Mouse (Mus musculus): ENCODE measurements around the gene Sf3b5. TPM values are rescaled to one million over a fixed set of nuclear protein-coding genes. Genes with fewer than 3 reads are reported as not detected.
A peak's percentile ranks its signal among the peaks of the same experiment; 100 is the strongest.
"Not testable (repeated sequence)": the region's sequence is repeated elsewhere in the genome, so short reads cannot be mapped to it uniquely, and the experiment has no call there.

Gene Sf3b5
- total RNA-seq, 2 experiments from 2014 or later, result 9.2 to 9.6 TPM

DNA sequence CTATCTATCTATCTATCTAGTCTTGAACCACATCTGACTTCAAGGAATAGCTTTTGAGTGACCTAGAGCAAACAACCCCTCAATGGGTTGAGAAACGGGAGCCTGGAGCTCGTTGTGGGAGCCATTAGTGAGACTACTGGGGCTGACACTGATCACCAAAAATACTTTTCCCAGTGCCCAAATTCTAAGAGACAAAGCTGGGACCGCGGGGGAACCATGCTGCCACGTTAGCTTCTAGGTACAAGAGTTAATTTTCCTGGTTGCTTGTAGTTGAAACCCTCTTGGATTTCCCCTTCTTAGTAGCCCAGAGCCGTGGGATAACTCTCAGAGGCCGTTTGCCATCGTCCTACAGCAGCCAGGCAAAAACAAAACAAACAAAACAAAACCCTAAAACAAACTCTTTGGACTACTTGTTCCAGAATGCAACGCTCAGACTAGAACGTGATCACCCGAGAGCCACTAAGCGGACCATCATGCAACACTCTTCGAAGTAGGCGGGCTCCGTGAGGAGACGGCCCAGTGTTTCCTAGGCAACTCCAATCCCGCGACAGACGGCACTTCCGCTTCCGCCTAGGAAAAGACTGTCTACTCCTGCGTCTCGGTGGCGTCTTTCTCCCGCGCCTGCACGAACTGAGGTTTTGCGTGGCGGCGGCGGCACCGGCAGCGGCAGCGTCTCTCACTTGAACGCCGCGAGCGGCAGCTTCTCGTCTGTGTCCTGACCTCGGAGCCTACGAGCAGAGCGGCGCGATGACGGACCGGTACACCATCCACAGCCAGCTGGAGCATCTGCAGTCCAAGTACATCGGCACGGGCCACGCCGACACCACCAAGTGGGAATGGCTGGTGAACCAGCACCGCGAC, 3.0 kb downstream of the Sf3b5 start:
- peak; percentile 94 for DNase-seq

DNA sequence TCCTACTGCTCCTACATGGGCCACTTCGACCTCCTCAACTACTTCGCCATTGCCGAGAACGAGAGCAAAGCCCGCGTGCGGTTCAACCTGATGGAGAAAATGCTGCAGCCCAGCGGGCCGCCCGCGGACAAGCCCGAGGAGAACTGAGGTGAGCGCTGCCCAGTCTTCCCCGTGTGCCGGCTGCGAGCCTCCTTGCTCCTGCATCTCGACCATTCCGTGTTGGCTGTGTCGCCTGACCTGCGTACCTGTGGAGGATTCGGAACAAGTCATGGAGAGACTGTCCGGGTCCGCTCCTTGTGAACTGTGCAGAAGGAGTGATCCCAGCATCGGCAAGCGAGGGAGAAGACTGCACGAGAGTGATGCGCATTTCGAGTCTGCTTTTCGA, 3.6 kb downstream of the Sf3b5 start:
- DNase-seq, result no peak

DNA sequence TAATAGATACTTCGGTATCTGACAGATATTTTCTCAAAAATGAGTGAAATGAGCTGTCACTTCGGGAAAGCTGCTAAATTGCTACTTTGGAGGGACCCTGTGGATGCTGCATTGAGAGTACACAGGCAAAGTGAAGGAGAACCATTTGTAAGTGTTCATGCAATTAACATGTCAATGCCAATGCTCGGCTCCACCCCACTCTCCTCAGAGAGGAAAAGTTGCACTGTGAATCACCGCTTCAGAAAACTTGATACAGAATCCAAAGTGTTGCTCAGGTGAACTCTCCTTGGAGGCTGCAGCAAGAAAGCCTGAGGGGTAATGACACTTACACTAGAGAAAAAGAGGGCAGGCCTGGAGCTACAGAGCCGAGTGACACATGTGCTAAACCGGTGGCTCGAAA, 8.9 kb downstream of the Sf3b5 start:
- DNase-seq, result no peak

DNA sequence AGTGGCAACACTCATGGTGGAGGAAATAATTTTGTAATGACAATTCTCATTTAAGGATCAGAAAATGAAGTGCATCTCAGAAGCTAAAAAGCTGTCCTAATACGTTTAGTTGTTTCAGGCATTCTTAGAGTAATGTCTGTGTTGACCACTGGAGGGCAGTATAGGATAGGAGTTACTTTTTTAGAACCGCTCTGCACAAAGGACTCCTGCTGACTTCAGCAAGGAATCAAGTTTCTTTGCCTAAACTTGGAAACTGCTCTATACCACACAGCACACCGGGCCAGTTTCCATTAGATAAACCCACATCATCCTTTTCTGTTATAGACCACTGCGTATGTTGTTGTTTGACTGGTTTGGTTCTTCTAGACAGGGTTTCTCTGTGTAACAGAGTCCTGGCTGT, 11.4 kb downstream of the Sf3b5 start:
- peak; percentile 69 for DNase-seq

DNA sequence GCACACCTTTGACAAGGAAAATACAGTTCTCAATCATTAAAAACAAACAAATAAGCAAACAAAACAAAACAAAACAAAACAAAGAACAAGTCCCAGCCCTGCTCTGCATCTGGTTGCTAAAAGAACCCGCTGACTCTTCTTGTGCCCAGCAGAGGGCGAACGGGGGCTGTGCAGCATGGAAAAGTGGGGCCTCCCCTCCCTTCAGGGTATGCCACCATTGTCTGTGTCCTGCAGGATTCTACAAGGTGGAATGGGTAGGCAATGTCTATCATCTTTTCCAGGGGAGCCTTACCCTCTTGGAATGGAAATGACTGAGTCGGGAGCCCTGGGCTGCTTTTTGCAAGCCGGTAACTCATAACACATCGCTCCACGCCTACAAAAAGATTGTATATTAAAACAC, 13.4 kb downstream of the Sf3b5 start:
- DNase-seq, result peak; percentile 46

DNA sequence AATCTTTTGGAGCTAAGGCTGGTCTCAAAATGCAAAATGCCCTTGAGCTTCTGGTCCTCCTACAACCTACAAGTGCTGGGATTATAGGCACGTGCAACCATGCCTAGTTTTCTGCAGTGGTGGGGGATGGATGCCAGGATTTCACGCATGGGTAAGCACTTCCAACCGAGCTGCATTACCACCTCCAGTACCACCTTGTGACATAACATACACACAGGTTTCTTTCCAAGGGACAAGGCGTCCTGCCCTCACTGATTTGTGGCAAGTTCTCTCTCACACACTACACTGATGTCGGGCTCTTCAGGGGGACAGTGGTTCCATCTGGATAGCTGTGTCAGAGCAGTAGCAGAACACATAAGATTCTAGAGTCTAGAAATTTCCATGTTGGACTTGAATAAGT, 13.9 kb downstream of the Sf3b5 start:
- no peak for DNase-seq

DNA sequence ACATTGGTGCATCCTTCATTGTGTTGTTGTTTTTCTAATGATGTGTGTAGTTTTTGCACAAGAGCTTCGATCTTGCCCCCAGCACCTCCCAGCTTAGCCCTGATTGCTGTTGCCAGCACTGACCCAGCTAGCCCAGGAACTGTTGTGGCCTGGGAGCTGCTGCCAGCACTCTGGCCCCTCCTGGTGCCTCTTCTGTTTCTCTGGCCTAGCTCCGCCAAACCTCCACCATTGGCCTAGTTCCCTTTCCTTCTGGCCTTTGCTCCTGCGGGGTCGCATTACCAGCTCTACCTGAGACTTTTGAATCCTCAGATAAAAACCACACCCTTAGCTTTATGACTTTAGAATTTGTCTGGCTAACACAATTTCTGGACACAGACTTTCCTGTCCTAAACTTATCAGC, 17.0 kb downstream of the Sf3b5 start:
- no peak for DNase-seq

DNA sequence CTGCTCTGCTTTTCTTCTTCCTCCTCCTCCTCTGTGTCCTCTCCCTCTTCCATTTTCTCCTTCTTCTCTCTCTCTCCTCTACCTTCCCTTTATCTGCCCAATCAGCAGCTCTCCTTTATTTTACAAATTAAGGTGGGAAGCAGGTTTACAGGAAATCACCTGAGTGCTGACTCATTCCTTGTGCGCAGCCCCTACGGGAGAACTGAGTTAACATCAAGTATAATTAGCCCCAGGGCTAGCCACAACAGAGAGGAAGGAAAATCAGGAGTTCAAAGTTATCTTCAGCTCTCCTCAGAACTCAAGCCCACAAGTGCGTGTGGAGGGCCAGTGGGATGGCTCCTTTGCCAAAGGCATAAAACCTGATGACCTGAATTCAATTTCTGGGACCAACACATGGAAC, 18.8 kb downstream of the Sf3b5 start:
- DNase-seq, result not testable (repeated sequence)

DNA sequence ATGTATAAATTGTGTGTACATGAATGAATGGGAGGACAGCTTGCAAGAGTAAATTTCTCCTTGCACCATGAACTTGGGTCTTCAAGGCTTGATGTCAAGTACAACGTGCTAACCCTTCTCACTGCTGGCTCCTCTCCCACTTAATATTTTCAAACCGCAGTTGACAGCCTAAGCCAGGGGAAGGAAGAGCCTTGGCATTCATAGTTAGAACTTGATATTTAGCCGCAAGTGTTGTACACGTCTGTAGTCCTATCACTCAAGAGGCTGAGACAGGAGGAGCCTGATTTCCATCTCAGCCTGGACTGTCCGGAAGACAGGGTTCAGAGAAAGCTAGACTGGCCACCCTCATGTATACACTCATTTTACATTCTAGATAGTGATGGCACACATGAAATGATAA, 22.6 kb downstream of the Sf3b5 start:
- no peak for DNase-seq

DNA sequence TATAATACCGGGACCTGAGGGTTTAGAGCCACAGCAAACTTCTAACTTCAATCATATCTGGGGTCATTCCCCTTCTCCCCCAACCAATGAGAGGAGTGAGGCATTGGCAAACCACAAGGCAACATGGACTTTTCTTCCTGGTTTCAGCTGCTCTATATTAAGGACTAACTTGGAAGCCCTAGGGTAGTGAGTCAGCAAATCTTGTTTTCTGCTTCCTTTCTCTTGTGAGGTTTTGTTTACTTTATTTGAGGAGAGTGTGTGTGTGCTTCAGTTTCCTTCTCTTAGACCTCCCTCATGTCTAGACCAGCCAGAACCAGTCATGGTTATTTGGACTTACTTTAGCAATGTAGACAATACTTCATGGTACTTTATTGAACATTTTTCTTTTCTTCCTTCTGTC, 23.1 kb downstream of the Sf3b5 start:
- DNase-seq, result no peak

DNA sequence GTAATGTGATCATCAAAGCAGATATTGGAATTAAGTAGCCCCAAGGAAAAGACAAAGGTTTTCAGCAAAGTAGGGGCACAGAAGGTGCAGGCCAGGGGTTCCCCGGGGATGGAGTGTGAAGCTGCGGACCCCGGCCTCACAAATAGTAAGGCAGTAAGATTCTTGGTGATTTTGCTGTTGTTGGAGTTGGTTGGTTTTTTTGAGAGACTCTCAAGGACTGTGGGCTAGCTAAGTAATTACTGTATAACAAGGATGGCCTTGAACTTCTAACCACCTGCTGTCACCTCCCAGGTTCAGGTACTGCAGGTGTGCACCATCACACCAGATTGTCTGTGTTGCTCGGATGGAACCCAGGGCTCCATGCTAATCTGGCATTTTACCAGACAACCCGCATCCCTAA, 24.3 kb downstream of the Sf3b5 start:
- no peak for DNase-seq

DNA sequence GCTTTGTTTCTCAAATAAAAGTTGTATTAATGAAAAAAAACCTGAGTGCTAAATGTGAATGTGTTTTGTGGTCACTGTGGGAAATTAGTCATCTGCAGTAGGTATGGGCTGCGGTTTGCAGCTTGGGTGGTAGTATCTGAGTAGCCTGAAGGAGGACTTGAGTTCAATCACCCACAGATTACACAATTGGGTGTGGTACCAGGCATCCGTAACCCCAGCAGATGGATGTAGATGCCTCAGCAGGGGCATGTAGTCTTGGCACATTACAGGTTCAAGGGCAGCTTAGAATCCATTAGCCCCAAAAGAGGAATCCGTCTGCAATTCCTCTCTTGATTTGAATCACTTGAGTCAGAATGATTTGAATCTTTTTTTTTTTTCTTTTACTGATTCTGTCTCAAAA, 30.1 kb downstream of the Sf3b5 start:
- DNase-seq, result no peak

DNA sequence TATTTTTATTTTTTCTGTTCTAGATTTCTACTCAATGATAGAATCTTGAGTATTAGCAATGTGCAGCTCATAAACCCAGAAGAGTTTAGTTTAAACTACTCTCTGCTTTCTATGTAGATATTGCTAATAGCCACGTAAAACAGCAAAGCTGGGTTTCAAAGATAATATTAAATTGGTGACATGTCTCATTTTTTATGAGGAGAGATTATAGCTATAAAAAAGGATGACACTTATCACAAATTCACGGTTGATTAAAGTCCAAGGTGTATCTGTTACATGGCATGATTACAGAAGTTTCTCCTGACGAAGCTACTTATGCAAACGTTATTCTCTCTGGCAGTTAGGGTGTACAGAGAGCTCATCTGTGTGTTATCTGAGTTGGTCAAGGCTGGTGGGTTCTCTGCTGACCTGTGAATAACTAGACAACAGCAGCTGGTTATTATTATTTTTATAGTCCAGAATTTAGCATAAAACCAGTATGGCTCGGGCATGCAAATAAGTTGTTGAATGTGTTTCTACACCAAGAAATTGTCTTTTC, 34.6 kb downstream of the Sf3b5 start:
- no peak for DNase-seq

DNA sequence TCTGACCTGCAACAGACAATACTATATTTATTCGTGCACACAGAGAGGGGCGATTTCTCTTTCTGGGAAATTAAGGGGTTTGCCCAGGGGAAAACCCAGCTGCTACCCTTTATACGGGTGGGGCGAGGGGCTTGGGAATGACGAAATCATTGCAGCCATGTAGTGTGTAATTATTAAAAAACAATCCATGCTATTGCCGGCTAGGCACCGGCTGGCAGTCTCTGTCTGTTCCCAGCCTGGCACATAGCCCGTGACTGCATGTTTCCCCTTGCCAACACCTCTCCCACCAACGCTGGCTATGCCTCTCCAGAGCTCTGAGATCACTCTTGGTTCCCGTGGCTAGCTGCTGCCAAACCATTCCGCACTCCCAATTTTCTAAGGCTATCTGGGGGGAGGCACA, 39.5 kb downstream of the Sf3b5 start:
- peak; percentile 52 for DNase-seq

DNA sequence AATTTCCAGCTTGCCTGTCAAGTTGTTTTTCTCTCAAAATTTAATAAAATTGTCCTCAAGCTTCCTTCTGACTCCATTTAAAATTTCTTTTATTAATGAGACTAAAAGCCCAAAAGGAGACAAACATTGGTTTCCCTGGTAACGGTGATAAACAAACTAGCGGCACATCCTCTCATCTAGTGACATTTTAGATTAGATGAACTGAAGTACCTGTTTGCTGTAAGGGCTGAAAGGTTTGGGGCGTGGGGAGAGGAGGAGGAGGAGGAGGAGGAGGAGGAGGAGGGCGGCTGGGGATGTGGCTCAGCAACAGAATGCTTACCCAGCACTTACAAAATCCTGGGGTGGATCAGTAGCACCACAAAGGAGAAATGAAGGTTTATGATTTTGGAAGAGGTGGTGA, 42.7 kb downstream of the Sf3b5 start:
- DNase-seq, result no peak

DNA sequence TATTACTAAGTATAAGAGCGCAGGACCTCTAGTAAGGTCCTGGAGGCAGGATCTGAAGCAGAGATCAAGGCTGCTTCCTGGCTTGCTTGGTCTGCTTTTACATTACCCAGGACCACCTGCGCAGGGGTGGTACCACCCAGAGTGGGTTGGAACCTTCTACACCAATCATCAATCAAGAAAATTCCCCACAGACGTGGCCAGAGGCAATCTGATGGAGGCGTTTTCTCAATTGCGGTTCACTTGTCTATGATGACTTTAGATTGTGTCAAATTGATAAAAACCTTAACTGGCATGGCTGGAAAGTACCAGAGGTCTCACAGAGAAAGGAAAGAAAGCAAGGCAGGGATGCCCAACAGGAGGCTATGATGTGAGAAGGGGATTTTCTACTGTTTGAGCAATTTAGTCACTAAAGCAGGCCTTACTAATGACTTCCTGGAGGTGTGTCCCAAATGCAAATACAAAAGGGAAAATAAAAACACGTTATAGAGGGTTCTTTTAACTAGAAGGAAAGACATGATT, 51.8 kb downstream of the Sf3b5 start:
- no peak for DNase-seq

Other genes starting within 250 kb of the Sf3b5 start
- gene Utrn, start 136.0 kb upstream of the Sf3b5 start, total RNA-seq (2021), result 100 to 1,000 TPM in 1 of 2 experiments, 10 to 100 TPM in 1; 95.0 to 104 TPM
- gene Stx11, start 41.0 kb upstream of the Sf3b5 start, total RNA-seq (2021), result 1 to 10 TPM; 2.3 to 3.4 TPM
- gene Plagl1, start 55.2 kb downstream of the Sf3b5 start, total RNA-seq (2021), result 100 to 1,000 TPM; 145 to 147 TPM
- gene Zc2hc1b, start 172.7 kb downstream of the Sf3b5 start, total RNA-seq (2021), result not detected
- gene Ltv1, start 187.8 kb downstream of the Sf3b5 start, total RNA-seq (2021), result 10 to 100 TPM; 29.8 to 36.1 TPM

Data from heart, postnatal 4 days (tissue).